Comparison of ENCODE assay signal across 19 mouse cellular contexts in the genomic region with DNA sequence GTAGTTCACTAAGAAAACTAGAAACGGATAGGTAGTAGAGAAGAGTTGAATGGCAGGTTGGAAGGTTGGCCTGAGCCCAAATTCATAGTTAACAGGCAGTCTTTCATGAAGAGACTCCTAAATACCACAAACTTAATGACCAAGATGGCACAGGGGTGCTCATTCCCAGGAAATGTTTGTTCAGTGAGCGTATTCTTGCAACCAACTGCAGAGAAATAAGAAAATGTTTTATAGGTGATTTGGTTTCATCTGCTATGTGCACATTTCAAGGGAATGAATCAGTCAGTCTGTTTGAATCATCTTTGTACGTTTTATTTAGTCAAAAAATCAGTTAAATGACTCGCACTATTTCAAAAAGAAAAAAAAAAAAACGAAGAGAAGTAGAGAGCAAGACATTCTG.
"Had no signal": no experiment of that assay in that cellular context is flagged by ENCODE, and none has a peak within 500 bp of the region (broad histone marks: within the 10 kb centered on the region; RNA-seq: fewer than 3 reads in every experiment).

No protein-coding gene starts in this region.

- H3K4me3 ChIP-seq: layer of hippocampus, adult 2 months; left cerebral cortex, adult 2 months; liver, embryonic 13.5 days; midbrain, embryonic 12.5 days; midbrain, embryonic 15.5 days; myocyte; neural tube, embryonic 13.5 days; stomach, embryonic 15.5 days had no signal

- H3K36me3 ChIP-seq: liver, embryonic 13.5 days; midbrain, embryonic 12.5 days; midbrain, embryonic 15.5 days; neural tube, embryonic 13.5 days; stomach, embryonic 15.5 days had no signal

- H3K27me3 ChIP-seq: liver, embryonic 13.5 days; midbrain, embryonic 12.5 days; midbrain, embryonic 15.5 days; neural tube, embryonic 13.5 days; stomach, embryonic 15.5 days had no signal

- DNase-seq: kidney, adult 11 months; kidney, postnatal 25 days; layer of hippocampus, adult 9-11 months; layer of hippocampus, postnatal 36 days; liver, embryonic 13.5 days; lung, embryonic 14.5 days; retina, postnatal 1 day; right cerebral cortex, postnatal 25 days; spleen, adult 18-20 months; thymus, postnatal 36 days had no signal

- H3K4me1 ChIP-seq: liver, embryonic 13.5 days; midbrain, embryonic 12.5 days; midbrain, embryonic 15.5 days; stomach, embryonic 15.5 days had no signal

- H3K27ac ChIP-seq: kidney, postnatal 0 days; layer of hippocampus, adult 2 months; left cerebral cortex, adult 2 months; liver, embryonic 13.5 days; macrophage; midbrain, embryonic 12.5 days; midbrain, embryonic 15.5 days; neural tube, embryonic 13.5 days; stomach, embryonic 15.5 days had no signal
